Mouse (Mus musculus): Measurements from ENCODE around the gene Onecut1.

- TF ChIP-seq ZNF384 (IDR thresholded peaks at IDR 0.05; ENCODE audit: low read depth, low read length) = no peak
- no peak for TF ChIP-seq POLR2A (IDR thresholded peaks at IDR 0.05; ENCODE audit: low read depth, low read length)
- TF ChIP-seq SIN3A (IDR thresholded peaks at IDR 0.05; ENCODE audit: low read length) = no peak
- no peak for TF ChIP-seq EP300 (IDR thresholded peaks at IDR 0.05; ENCODE audit: low read length)
- no peak for TF ChIP-seq MAFK (IDR thresholded peaks at IDR 0.05; ENCODE audit: insufficient replicate concordance, low read length)
- no peak for TF ChIP-seq CTCF (conservative IDR thresholded peaks at IDR 0.05 in 1 of 2, IDR thresholded peaks at IDR 0.05 in 1 of 2; ENCODE audit: low read depth in 2 of 2, low read length in 2 of 2)
- TF ChIP-seq SMC3 (IDR thresholded peaks at IDR 0.05; ENCODE audit: low read depth, low read length) = no peak
- no peak for TF ChIP-seq JUND (conservative IDR thresholded peaks at IDR 0.05; ENCODE audit: low read depth, low read length)
- TF ChIP-seq POLR2AphosphoS2 (IDR thresholded peaks at IDR 0.05; ENCODE audit: low read depth, low read length) = no peak
- no peak for TF ChIP-seq TBP (conservative IDR thresholded peaks at IDR 0.05; ENCODE audit: low read depth, low read length)
Measured at GRCm38 (mm10) chr9:74846867-74847830, 14.6 kb upstream of the Onecut1 start.
